Mouse (Mus musculus): ENCODE measurements around the gene F2rl3. TPM values are rescaled to one million over a fixed set of nuclear protein-coding genes. Genes with fewer than 3 reads are reported as not detected.

The F2rl3 gene
- polyA plus RNA-seq, 1 experiment from 2014 or later = 3.9 TPM

DNA sequence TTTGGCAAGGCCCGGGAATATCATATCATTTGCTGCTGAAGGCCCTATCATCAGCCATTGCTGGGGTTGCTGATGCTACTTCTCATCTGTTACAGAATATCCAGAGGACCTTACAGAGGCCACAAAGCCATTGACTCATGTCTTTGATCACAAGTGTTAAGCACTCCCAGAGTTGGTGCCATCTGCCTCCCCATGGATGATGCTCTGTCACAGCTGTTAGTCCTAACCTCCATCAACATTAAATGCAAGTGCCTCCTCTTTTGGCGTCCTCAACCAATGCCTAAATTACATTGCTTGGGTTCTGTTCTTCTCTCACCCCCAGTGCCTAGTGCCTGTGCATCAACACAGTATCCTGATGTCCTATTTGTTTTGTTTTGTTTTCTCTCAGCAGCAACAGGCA lies 39.9 kb downstream of the F2rl3 start:
- Histone ChIP-seq H3K27me3 (ENCODE audit: insufficient read depth, low read length) (no peaks in the 10 kb centered on the region), H3K27ac (no peak overlapping the region), H3K36me3 (ENCODE audit: insufficient read depth, low read length) (no peaks in the 10 kb centered on the region), H3K4me3 (replicated peaks; ENCODE audit: low read depth, low read length) (no peak overlapping the region), H3K4me1 (replicated peaks; ENCODE audit: insufficient read depth, low read length) (no peaks in the 10 kb centered on the region), H3K9ac (ENCODE audit: low read depth, low read length) (no peak overlapping the region), H3K9me3 (replicated peaks; ENCODE audit: low read length) (no peaks in the 10 kb centered on the region), H3K4me2 (ENCODE audit: low read length) (no peak overlapping the region)
- DNase-seq (ENCODE audit: low spot score) = no peak
- TF ChIP-seq CTCF (IDR thresholded peaks at IDR 0.05; ENCODE audit: low read depth) = no peak
- ATAC-seq (replicated peaks; ENCODE audit: low FRiP score, low read depth) = no peak
- 79% methylated on average over 2 of the region's 2 CpGs for WGBS

- 90% methylated on average over 3 of the region's 3 CpGs for WGBS
Measured at GRCm38 (mm10) chr8:72812690-72813089, 51.0 kb downstream of the F2rl3 start.

More at GRCm38 (mm10) chr8:72812690-72813089, 51.0 kb downstream of the F2rl3 start:
- Histone ChIP-seq H3K27me3 (ENCODE audit: insufficient read depth, low read length) (no peaks in the 10 kb centered on the region), H3K4me3 (replicated peaks; ENCODE audit: low read depth, low read length) (no peak overlapping the region), H3K36me3 (ENCODE audit: insufficient read depth, low read length) (no peaks in the 10 kb centered on the region), H3K9me3 (replicated peaks; ENCODE audit: low read length) (no peaks in the 10 kb centered on the region), H3K4me2 (ENCODE audit: low read length) (no peak overlapping the region), H3K4me1 (replicated peaks; ENCODE audit: insufficient read depth, low read length) (no peaks in the 10 kb centered on the region), H3K9ac (ENCODE audit: low read depth, low read length) (no peak overlapping the region), H3K27ac (no peak overlapping the region)
- ATAC-seq (replicated peaks; ENCODE audit: low FRiP score, low read depth) (no peak), DNase-seq (ENCODE audit: low spot score) (no peak)
- peak; percentile 61 for TF ChIP-seq CTCF (IDR thresholded peaks at IDR 0.05; ENCODE audit: low read depth)

Other genes with a start within 250 kb of the F2rl3 start
- 11.9 and 12.2 TPM in 2 replicates for gene Med26, start 213.6 kb upstream of the F2rl3 start, polyA plus RNA-seq (2015; fragmentation: Nextera tagmentation; extraction: Ambion mirVana)
- 144 and 151 TPM in 2 replicates for gene Smim7, start 190.8 kb upstream of the F2rl3 start, polyA plus RNA-seq (2015; fragmentation: Nextera tagmentation; extraction: Ambion mirVana)
- gene Tmem38a, start 189.8 kb upstream of the F2rl3 start, polyA plus RNA-seq (2015; fragmentation: Nextera tagmentation; extraction: Ambion mirVana) = 19.3 and 23.0 TPM in 2 replicates
- not detected in 2 replicates for gene Nwd1, start 115.2 kb upstream of the F2rl3 start, polyA plus RNA-seq (2015; fragmentation: Nextera tagmentation; extraction: Ambion mirVana)
- 237 and 239 TPM in 2 replicates for gene Sin3b, start 38.6 kb upstream of the F2rl3 start, polyA plus RNA-seq (2015; fragmentation: Nextera tagmentation; extraction: Ambion mirVana)